Mouse (Mus musculus) spleen, adult 18-20 months (tissue): ENCODE results near the gene Krt90.

Experiments used
- DNase-seq, 2 experiments: peaks; one replicate each; pipeline ENCODE4 v3.0.0; 2022; ENCODE audit warnings: mixed read lengths in 2 of 2

Gene Krt90

GRCm38 (mm10) chr15:101508247-101508646, 54.5 kb downstream of the Krt90 start:
- DNase-seq, result no peak

GRCm38 (mm10) chr15:101506896-101507758, 55.6 kb downstream of the Krt90 start:
- DNase-seq, result no peak
